Mouse (Mus musculus): ENCODE data around the gene Cldn19. TPM values are rescaled to one million over a fixed set of nuclear protein-coding genes. Genes with fewer than 3 reads are reported as not detected.
A peak's percentile ranks its signal among the peaks of the same experiment; 100 is the strongest.
"Not testable (repeated sequence)": the region's sequence is repeated elsewhere in the genome, so short reads cannot be mapped to it uniquely, and the experiment has no call there.

Cldn19 gene
- polyA plus RNA-seq, 1 experiment, result 3.4 TPM

DNA sequence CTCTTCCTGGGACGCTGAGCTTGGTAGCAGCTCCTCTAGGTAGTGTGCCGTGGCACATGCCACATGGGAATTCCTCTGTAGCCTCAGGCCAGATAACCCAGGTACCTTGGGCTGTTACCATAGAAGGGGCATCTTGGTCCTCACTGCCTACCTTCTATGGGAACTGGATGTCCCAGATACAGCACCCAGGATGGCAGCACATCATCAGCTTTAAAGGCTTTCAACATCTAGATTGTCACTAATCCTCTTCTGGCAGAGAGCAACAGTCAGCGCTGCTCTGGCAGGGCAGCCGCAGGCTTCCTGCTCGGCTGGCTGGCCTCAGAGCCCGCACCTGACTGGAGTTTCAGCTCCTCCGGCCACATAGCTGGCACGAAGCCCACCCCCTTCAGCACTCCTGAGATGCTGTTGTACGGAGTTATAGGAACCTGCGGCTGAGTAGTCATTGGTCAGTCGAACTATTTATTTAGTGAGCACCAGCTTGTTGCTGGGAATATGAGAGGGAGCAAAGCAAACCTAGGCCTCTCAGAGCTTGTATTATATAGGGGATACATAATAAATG is 6.7 kb upstream of the Cldn19 start:
- DNase-seq (ENCODE audit: extremely low spot score in 1 of 2, low spot score in 1 of 2), result no peak

DNA sequence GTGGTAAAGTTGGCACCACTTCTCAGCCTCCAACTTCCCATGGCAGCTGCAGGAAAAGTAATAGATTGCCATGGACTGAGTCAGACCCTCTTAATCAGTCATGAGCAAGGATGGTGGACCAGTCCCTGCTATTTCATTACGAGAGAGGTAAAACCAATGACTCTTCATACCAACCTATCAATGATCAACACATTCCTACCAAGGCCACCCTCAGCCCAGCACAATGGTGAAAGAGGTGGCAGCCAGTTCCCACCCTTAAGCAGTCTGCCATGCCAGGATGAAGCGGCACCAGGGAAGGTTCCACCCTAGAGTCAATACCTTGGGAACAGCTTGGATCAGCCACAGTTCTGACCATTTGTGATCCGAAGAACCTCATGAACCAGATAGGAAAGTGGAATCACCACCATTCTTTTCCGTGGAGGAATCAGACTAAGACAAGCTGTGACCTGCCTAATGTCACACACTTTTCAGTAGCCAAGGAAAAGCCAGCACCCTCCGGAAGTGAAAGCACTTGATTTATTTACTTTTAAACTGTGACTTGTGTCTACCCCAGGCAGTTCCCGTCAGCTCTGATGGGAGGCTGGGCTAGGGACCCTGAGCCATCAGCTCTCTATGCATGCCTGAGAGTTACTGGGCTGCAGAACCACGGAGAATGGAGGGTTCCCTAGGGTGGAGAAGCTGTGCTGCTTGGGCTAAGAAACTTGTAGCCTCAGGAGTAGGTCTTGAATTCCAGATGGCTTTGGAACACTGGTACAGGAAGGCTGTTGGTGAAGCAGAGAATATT is 3.0 kb upstream of the Cldn19 start:
- DNase-seq (ENCODE audit: extremely low spot score in 1 of 2, low spot score in 1 of 2), result no peak

GRCm38 (mm10) chr4:119254012-119254618 is 1.1 kb upstream of the Cldn19 start:
- DNase-seq (ENCODE audit: extremely low spot score in 1 of 2, low spot score in 1 of 2), result peak in 1 of 2 experiments; percentile 59

DNA sequence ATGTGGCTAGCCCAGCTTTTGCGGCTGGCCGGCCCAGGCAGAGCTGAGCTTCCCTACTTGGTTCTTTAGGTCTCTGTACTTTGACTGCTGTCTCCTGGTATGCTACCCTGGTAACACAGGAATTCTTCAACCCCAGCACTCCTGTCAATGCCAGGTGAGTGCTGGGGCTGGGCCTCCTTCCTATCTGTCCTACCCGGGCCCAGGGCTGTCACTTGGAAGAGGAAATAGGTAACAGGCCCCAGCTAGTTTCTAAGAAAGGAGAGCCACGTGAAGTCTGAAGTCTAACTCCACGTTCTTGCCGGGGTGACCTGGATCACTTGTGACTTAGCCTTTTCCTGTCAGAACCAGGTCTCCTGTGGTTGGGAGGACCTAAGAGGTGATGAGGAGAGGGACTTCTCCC is 1.9 kb downstream of the Cldn19 start:
- no peak for DNase-seq (ENCODE audit: extremely low spot score in 1 of 2, low spot score in 1 of 2)

DNA sequence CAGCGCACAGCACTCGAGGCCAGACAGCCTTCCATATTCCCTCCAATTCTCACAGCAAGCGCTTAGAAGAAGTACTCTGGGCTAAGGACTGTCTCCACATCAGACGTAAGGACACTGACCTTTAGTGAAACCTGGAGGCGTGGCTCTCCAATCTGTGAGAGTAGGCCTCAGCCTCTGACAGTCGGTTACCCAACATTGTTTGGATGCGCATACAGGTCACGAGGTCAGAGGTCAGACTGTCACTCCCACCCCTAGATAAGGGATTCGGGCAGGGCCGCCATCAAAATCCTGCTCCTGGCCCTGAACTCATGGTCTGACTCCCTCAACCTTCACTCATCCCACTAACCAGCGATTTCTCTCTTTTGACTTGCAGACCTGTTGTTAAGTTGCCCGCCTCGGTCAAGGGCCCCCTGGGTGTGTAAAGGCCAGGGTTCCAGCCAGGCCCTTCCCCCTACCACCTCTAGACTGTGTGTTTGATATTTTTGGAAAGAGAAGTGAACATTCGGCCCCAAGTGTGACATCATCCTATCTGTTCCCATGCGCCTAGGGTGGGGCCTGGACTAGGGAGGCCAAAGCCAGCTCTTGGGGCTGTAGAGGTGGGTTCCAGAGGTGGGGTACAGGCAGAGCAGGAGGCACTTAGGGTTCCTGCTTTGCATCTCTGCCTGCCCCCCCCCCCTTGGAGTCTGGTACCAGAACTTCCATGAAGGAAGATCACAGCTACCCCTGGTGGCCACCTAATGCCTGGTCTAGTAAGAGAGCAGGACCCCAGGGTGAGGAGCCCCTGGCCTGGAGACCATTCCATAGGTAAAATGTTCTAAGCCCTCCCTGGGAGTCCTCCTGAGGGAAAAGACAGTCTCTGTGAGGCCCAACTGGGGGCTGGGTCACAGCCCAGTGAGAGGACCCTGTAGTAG is 4.4 kb downstream of the Cldn19 start:
- DNase-seq (ENCODE audit: extremely low spot score in 1 of 2, low spot score in 1 of 2), result no peak

DNA sequence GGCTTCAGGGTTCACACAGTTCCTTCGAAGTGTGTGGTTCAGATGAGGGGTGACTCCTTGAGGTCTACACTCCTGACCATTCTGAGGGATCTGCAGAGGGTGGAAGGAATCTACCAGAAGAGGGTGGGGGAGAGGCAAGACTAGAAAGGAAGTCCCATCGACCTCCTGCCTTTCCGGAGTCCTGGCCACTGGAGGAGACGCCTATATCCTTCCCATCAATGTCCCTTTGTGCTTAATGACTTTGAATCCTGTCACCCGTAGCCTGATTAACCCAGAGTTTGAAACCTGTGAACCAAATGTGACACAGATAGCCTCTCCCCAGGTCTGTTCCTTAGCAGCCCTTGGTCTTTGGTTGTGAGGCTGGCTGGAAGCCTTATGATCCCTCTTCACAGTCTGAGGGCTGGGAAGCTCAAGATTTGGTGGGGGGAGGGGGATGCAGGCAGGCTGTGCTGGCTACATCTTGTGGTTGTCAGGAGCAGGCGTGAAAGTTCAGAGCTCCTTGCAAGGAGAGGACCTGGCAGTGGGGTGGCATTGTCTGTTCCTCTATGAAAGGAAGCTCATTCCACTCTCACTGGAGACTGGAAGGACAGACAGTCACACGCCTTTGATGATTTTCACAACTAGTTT is 6.0 kb downstream of the Cldn19 start:
- no peak for DNase-seq (ENCODE audit: extremely low spot score in 1 of 2, low spot score in 1 of 2)

DNA sequence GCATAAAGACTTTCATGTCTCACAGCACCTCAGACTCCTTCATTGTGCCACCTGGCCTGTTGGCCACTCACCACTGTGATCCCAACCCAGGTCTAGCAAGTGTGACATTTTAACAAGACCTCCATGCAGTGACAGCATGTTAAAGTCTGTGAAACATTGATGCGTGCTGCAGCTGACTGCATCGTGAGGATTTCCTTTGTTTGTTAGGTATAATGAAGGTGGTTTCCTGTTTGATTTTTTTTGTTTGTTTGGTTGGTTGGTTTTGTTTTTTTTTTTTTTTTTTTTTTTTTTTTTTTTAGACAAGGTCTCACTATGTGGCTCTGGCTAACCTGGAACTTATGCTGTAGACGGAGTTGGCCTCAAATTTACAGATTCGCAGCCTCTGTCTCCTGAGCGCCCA is 7.3 kb downstream of the Cldn19 start:
- no peak for DNase-seq (ENCODE audit: extremely low spot score in 1 of 2, low spot score in 1 of 2)

- no peak for DNase-seq (ENCODE audit: extremely low spot score in 1 of 2, low spot score in 1 of 2)
These were observed 8.2 kb downstream of the Cldn19 start for GRCm38 (mm10) chr4:119263459-119263858.

DNA sequence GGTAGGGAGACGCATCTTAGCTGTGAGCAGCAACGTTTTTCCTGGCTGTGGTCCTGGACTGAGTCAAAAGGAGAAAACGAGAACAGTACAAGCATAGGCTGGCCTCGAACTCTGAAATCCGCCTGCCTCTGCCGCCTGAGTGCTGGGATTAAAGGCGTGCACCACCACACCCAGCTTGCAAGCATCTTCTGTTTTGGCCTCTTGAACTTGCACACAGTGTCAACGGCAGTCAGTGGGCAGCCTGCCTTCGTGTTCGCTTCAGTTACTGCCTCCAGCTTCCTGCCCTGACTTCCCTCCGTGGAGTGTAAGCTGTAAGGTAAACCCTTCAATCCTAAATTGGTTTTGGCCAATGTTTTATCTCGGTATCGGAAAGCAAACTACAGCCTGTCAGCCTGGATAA is 11.4 kb downstream of the Cldn19 start:
- DNase-seq (ENCODE audit: extremely low spot score in 1 of 2, low spot score in 1 of 2), result no peak

DNA sequence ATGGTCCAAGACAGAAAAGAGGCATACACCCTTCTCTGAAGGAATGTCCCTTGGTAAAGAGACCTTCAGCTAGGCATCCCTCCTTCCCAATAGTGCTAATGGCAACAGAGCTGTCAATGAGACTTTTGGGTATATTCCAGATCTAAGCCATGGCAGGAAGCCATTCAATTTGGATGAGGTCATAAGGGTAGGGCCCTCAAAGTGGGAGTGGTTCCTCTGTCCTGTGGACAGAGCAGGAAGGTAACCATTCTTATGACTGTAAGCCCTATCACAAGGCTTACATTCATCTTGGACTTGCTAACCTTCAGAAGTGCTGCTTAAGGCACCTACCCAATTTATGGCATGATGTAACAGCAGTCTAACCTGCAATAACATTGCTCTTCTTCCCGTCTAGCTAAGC is 19.4 kb downstream of the Cldn19 start:
- no peak for DNase-seq (ENCODE audit: extremely low spot score in 1 of 2, low spot score in 1 of 2)

GRCm38 (mm10) chr4:119275226-119275625 is 20.0 kb downstream of the Cldn19 start:
- DNase-seq (ENCODE audit: extremely low spot score in 1 of 2, low spot score in 1 of 2), result no peak

DNA sequence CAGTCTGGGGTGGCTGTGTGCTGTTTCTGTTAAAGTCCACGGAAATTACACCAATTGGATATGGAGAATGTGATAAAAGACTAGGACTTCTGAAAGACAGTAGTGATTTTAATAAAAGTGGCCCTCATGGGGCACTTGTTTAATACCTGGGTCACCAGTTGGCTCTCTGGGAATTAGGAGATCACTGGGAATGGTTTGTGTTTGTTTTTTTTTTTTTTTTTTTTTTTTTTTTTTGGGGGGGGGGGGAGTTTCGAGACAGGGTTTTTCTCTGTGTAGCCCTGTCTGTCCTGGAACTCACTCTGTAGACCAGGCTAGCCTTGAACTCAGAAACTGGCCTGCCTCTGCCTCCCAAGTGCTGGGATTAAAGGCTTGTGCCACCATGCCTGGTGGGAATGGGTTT is 20.5 kb downstream of the Cldn19 start:
- DNase-seq (ENCODE audit: extremely low spot score in 1 of 2, low spot score in 1 of 2), result no peak

DNA sequence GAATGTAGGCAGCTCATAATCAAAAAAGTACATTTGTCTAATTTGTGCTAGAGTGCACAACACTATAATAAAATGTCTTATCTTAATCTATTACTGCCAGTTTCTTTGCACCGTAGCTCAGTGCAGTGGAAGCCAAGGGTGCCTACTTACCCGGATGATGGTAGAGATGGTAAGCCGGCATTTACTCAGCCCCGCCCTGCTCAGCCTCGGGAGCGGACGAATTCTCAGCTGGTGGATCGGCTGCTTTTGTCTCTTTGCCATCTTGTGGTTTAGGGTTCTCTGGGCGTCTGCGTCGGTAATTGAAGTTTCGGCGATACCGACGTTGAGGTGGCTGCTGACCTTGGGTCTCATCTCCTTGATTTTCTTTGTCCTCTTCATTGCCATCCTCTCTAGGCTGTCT is 23.6 kb downstream of the Cldn19 start:
- DNase-seq (ENCODE audit: extremely low spot score in 1 of 2, low spot score in 1 of 2), result not testable (repeated sequence)

- no peak for DNase-seq (ENCODE audit: extremely low spot score in 1 of 2, low spot score in 1 of 2)
These were observed 29.6 kb downstream of the Cldn19 start for GRCm38 (mm10) chr4:119284861-119285260.

DNA sequence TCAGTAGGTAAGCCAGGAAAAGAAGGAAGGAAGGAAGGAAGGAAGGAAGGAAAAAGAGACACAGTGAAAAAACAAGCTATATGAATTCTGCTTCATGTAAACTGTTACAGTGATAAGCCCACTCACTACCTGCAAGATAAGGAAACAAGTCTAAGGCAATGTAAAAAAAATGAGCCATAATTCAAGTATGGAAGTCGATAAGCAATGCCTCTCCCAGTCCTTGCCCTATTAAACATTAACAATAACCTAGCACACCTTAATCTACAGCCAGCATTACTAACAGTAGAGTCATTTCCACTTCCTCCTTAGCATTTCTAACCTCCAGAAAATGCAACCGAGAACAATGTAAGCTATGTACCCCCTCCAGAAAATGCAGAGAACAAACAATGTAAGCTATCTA is 30.1 kb downstream of the Cldn19 start:
- no peak for DNase-seq (ENCODE audit: extremely low spot score in 1 of 2, low spot score in 1 of 2)

DNA sequence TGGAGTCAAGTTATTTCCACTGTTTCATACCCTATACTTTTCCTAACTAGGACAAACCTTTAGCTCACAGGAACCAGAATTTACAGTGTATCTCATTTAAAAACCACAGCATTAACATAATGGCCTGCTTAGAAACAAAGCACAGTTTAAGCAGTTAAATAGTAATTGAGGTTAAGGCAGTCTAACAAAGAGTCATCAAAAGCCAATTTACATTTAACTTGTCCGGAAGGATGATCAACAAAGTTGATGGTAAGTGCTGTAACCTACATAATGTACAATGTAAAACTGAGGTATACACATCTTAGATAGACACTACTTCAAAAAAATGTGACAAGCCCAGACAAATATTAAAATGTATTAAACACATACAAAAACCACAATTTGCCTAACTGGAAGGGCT is 36.7 kb downstream of the Cldn19 start:
- no peak for DNase-seq (ENCODE audit: extremely low spot score in 1 of 2, low spot score in 1 of 2)

DNA sequence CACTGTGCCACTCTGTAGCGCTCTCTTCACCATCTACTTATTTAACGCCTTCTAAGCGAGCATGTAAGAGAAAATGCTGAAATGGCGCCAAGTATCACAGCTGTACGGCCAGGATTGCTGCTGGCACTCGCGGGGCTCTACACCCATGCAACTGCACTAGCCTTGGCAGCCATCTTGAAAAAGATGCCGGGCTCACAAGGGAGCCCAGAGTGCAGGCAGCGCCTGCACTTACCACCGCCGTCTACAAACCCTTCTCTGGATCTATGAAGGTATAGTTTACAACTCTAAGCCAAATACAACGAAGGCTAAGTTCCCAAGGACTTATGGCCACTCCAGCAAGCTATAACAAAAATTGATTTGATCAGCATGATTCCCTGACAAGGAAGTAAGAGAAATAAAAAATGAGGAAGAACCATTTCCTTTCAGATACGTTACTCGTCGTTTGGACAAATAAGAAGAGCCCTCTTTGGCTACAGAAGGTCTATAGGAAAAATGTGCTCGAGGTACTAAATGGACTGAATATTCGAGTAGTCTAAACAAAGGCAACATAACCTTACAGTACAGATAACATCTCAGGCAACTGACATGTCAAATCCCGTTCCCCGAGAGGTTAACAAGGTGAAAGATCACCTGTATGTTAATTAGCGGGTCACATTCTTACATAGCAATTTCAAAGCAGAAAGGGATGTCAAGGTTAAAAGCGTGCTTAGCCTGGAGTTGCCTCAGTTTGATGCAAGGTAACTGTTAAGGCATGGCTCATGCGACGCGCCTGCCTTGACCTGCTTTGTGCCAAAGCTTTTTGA is 37.8 kb downstream of the Cldn19 start:
- peak; percentile 36 to 73 for DNase-seq (ENCODE audit: extremely low spot score in 1 of 2, low spot score in 1 of 2)

DNA sequence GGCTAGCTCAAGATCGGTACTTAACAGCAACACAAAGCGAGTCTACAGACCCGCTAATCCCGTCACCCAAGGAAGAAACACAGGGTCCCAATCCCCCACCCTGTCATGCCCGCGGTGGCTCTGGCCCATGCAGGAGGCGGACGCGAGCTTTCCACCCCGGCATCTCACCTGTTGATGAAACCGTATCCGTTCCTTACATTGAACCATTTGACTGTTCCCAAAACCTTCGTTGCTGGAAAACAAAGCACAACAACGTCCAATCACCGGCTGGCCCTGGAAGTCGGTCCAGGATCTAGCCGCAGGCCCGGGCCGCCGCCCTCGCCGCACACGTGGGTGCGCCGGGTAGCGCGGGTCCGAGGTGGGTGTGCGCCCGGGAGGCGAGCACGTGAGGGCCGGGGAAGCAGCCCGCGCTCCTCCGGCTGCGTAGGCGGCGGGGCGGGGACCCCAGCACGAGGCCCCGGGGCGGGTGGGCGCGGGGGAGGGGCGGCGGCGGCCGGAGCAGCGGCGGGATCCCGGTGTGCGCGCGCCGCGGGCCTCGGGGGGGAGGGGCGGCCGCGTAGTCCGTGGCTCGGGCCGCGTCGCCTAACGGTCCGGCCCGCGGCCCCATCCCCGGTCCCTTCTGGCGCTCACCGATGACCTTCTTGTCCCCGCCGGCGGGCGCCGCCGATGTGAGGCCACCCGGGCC is 38.5 kb downstream of the Cldn19 start:
- peak in 1 of 2 experiments; percentile 41 for DNase-seq (ENCODE audit: extremely low spot score in 1 of 2, low spot score in 1 of 2)
